Mouse (Mus musculus): ENCODE results near the gene Trim72. TPM values are rescaled to one million over a fixed set of nuclear protein-coding genes. Genes with fewer than 3 reads are reported as not detected.

Gene Trim72
- 0.07 TPM in 1 of 2 replicates, not detected in the other for polyA plus RNA-seq (2014; fragmentation: Nextera tagmentation; extraction: Ambion mirVana)

GRCm38 (mm10) chr7:128003688-128004087 is at the start of gene Trim72:
Gene Trim72 (plus strand): TSS chr7:128003949.
- Histone ChIP-seq H3K9me3 (ENCODE audit: control insufficient read depth, low read length) (no peaks in the 10 kb centered on the region), H3K27ac (ENCODE audit: low read depth, low read length) (no peak within 1 kb of the TSS), H3K36me3 (ENCODE audit: control insufficient read depth, insufficient read depth, low read length) (no peaks in the 10 kb centered on the region), H3K4me3 (ENCODE audit: low read depth, low read length) (no peak within 1 kb of the TSS), H3K4me2 (no peak within 1 kb of the TSS), H3K4me1 (ENCODE audit: control insufficient read depth, insufficient read depth, low read length) (peaks cover 3% of the 10 kb centered on the region; the same call in 1 of the 2 replicates), H3K27me3 (ENCODE audit: control insufficient read depth, insufficient read depth, low read length) (peaks cover 2% of the 10 kb centered on the region; the same call in 1 of the 2 replicates), H3K9ac (ENCODE audit: low read length) (no peak within 1 kb of the TSS)
- no peak for ATAC-seq (ENCODE audit: low FRiP score)
- peak; percentile 77 for DNase-seq (ENCODE audit: low spot score, missing footprints)
- WGBS: 87% methylated on average over 2 of the region's 2 CpGs

- no peak overlapping the region for H3K27ac ChIP-seq (ENCODE audit: low read depth, low read length)
- no peak overlapping the region for H3K4me2 ChIP-seq
- no peak overlapping the region for H3K4me3 ChIP-seq (ENCODE audit: low read depth, low read length)
- 73% methylated on average over 5 of the region's 5 CpGs for WGBS
- no peaks in the 10 kb centered on the region for H3K9me3 ChIP-seq (ENCODE audit: control insufficient read depth, low read length)
- no peaks in the 10 kb centered on the region for H3K4me1 ChIP-seq (ENCODE audit: control insufficient read depth, insufficient read depth, low read length)
- ATAC-seq (ENCODE audit: low FRiP score): no peak
- no peak for DNase-seq (ENCODE audit: low spot score, missing footprints)
- no peak overlapping the region for H3K9ac ChIP-seq (ENCODE audit: low read length)
- no peaks in the 10 kb centered on the region for H3K27me3 ChIP-seq (ENCODE audit: control insufficient read depth, insufficient read depth, low read length)
- H3K36me3 ChIP-seq (ENCODE audit: control insufficient read depth, insufficient read depth, low read length): no peaks in the 10 kb centered on the region
Measured at GRCm38 (mm10) chr7:127959364-127959763, 44.4 kb upstream of the Trim72 start.

GRCm38 (mm10) chr7:127966371-127966918 is 37.3 kb upstream of the Trim72 start:
- Histone ChIP-seq H3K27ac (ENCODE audit: low read depth, low read length) (peak overlapping the region; percentile 95), H3K36me3 (ENCODE audit: control insufficient read depth, insufficient read depth, low read length) (peaks cover 12% of the 10 kb centered on the region; the same call in 1 of the 2 replicates), H3K27me3 (ENCODE audit: control insufficient read depth, insufficient read depth, low read length) (no peaks in the 10 kb centered on the region), H3K4me1 (ENCODE audit: control insufficient read depth, insufficient read depth, low read length) (peaks cover 11% of the 10 kb centered on the region), H3K9ac (ENCODE audit: low read length) (peak overlapping the region; percentile 100), H3K4me3 (ENCODE audit: low read depth, low read length) (peak overlapping the region; percentile 98), H3K9me3 (ENCODE audit: control insufficient read depth, low read length) (no peaks in the 10 kb centered on the region), H3K4me2 (peak overlapping the region; percentile 67)
- DNase-seq (ENCODE audit: low spot score, missing footprints) (no peak), ATAC-seq (ENCODE audit: low FRiP score) (0 out of 2 replicates have a peak, but pooled peaks have one; percentile 3)
- WGBS: 17% methylated on average over 10 of the region's 10 CpGs

GRCm38 (mm10) chr7:127967004-127967921 is 36.5 kb upstream of the Trim72 start, which contains the start of gene Fus:
Gene Fus (plus strand): TSS chr7:127967457.
- Histone ChIP-seq H3K4me3 (ENCODE audit: low read depth, low read length) (peak within 1 kb of the TSS; percentile 98), H3K36me3 (ENCODE audit: control insufficient read depth, insufficient read depth, low read length) (peaks cover 18% of the 10 kb centered on the region; the same call in 1 of the 2 replicates), H3K27me3 (ENCODE audit: control insufficient read depth, insufficient read depth, low read length) (no peaks in the 10 kb centered on the region), H3K4me2 (peak within 1 kb of the TSS; percentile 94), H3K4me1 (ENCODE audit: control insufficient read depth, insufficient read depth, low read length) (peaks cover 11% of the 10 kb centered on the region), H3K27ac (ENCODE audit: low read depth, low read length) (peak within 1 kb of the TSS; percentile 95), H3K9me3 (ENCODE audit: control insufficient read depth, low read length) (no peaks in the 10 kb centered on the region), H3K9ac (ENCODE audit: low read length) (peak within 1 kb of the TSS; percentile 100)
- WGBS: under 1% methylated on average over 91 of the region's 92 CpGs
- DNase-seq (ENCODE audit: low spot score, missing footprints): peak; percentile 99
- ATAC-seq (ENCODE audit: low FRiP score): peak; percentile 94

GRCm38 (mm10) chr7:127967922-127968828 is 35.6 kb upstream of the Trim72 start:
- Histone ChIP-seq H3K4me2 (peak overlapping the region; percentile 94), H3K36me3 (ENCODE audit: control insufficient read depth, insufficient read depth, low read length) (peaks cover 22% of the 10 kb centered on the region; the same call in 1 of the 2 replicates), H3K4me3 (ENCODE audit: low read depth, low read length) (peak overlapping the region; percentile 98), H3K9me3 (ENCODE audit: control insufficient read depth, low read length) (no peaks in the 10 kb centered on the region), H3K4me1 (ENCODE audit: control insufficient read depth, insufficient read depth, low read length) (peaks cover 11% of the 10 kb centered on the region), H3K27ac (ENCODE audit: low read depth, low read length) (peak overlapping the region; percentile 95), H3K9ac (ENCODE audit: low read length) (peak overlapping the region; percentile 100), H3K27me3 (ENCODE audit: control insufficient read depth, insufficient read depth, low read length) (no peaks in the 10 kb centered on the region)
- peak; percentile 96 for DNase-seq (ENCODE audit: low spot score, missing footprints)
- peak; percentile 65 for ATAC-seq (ENCODE audit: low FRiP score)
- 1% methylated on average over 37 of the region's 42 CpGs for WGBS

GRCm38 (mm10) chr7:127974413-127974930 is 29.3 kb upstream of the Trim72 start:
- Histone ChIP-seq H3K9ac (ENCODE audit: low read length) (no peak overlapping the region), H3K27me3 (ENCODE audit: control insufficient read depth, insufficient read depth, low read length) (no peaks in the 10 kb centered on the region), H3K36me3 (ENCODE audit: control insufficient read depth, insufficient read depth, low read length) (peaks cover 53% of the 10 kb centered on the region), H3K4me3 (ENCODE audit: low read depth, low read length) (no peak overlapping the region), H3K4me2 (no peak overlapping the region), H3K27ac (ENCODE audit: low read depth, low read length) (no peak overlapping the region), H3K9me3 (ENCODE audit: control insufficient read depth, low read length) (no peaks in the 10 kb centered on the region), H3K4me1 (ENCODE audit: control insufficient read depth, insufficient read depth, low read length) (peaks cover under 1% of the 10 kb centered on the region)
- WGBS: 90% methylated on average over 2 of the region's 2 CpGs
- ATAC-seq (ENCODE audit: low FRiP score) (no peak), DNase-seq (ENCODE audit: low spot score, missing footprints) (peak; percentile 81)

GRCm38 (mm10) chr7:127978856-127979255 is 24.9 kb upstream of the Trim72 start:
- Histone ChIP-seq H3K4me1 (ENCODE audit: control insufficient read depth, insufficient read depth, low read length) (no peaks in the 10 kb centered on the region), H3K4me2 (no peak overlapping the region), H3K4me3 (ENCODE audit: low read depth, low read length) (no peak overlapping the region), H3K9me3 (ENCODE audit: control insufficient read depth, low read length) (no peaks in the 10 kb centered on the region), H3K36me3 (ENCODE audit: control insufficient read depth, insufficient read depth, low read length) (peaks cover 42% of the 10 kb centered on the region), H3K9ac (ENCODE audit: low read length) (no peak overlapping the region), H3K27ac (ENCODE audit: low read depth, low read length) (no peak overlapping the region), H3K27me3 (ENCODE audit: control insufficient read depth, insufficient read depth, low read length) (no peaks in the 10 kb centered on the region)
- 99% methylated on average over 2 of the region's 2 CpGs for WGBS
- peak; percentile 79 for DNase-seq (ENCODE audit: low spot score, missing footprints)
- ATAC-seq (ENCODE audit: low FRiP score): no peak

GRCm38 (mm10) chr7:127980606-127981005 is 23.1 kb upstream of the Trim72 start:
- H3K27ac ChIP-seq (ENCODE audit: low read depth, low read length): no peak overlapping the region
- WGBS: 95% methylated on average over 3 of the region's 3 CpGs
- peak; percentile 84 for DNase-seq (ENCODE audit: low spot score, missing footprints)

More at GRCm38 (mm10) chr7:127980606-127981005, 23.1 kb upstream of the Trim72 start:
- Histone ChIP-seq H3K9ac (ENCODE audit: low read length) (no peak overlapping the region), H3K4me2 (no peak overlapping the region), H3K4me1 (ENCODE audit: control insufficient read depth, insufficient read depth, low read length) (no peaks in the 10 kb centered on the region), H3K9me3 (ENCODE audit: control insufficient read depth, low read length) (no peaks in the 10 kb centered on the region), H3K27me3 (ENCODE audit: control insufficient read depth, insufficient read depth, low read length) (no peaks in the 10 kb centered on the region), H3K36me3 (ENCODE audit: control insufficient read depth, insufficient read depth, low read length) (peaks cover 40% of the 10 kb centered on the region), H3K4me3 (ENCODE audit: low read depth, low read length) (no peak overlapping the region)
- ATAC-seq (ENCODE audit: low FRiP score): no peak
